Mouse (Mus musculus) lung, embryonic 15.5 days (tissue): Measurements from ENCODE around the gene Scrn1. TPM values are rescaled to one million over a fixed set of nuclear protein-coding genes. Genes with fewer than 3 reads are reported as not detected.

Experiments
- ATAC-seq: fragments of 200-750 bp; cut with Nextera tagmentation; 2 replicates; pipeline ENCODE4 v1.8.0; 2017; ENCODE audit warnings: moderate number of reproducible peaks, borderline replicate concordance; ENCODE audit not compliant: low FRiP score, low TSS enrichment; ENCODE audit errors: extremely low read depth
- H3K27ac ChIP-seq: fragments of 300-500 bp; sonication (generic); 2 replicates; pipeline ENCODE4 v1.5.1; 2015; ENCODE audit warnings: moderate library complexity, mild to moderate bottlenecking, inconsistent platforms
- H3K27me3 ChIP-seq: fragments of 300-500 bp; sonication (generic); 2 replicates; pipeline ENCODE4 v1.6.1; 2015; ENCODE audit warnings: inconsistent platforms
- H3K36me3 ChIP-seq: fragments of 300-500 bp; sonication (generic); 2 replicates; pipeline ENCODE4 v1.6.1; 2015; ENCODE audit warnings: inconsistent platforms
- H3K4me1 ChIP-seq: fragments of 300-500 bp; sonication (generic); 2 replicates; pipeline ENCODE4 v1.6.1; 2015; ENCODE audit warnings: inconsistent platforms
- H3K4me2 ChIP-seq: fragments of 300-500 bp; sonication (generic); 2 replicates; pipeline ENCODE4 v1.6.1; 2015; ENCODE audit warnings: inconsistent platforms, mild to moderate bottlenecking, moderate library complexity
- H3K4me3 ChIP-seq: fragments of 300-500 bp; sonication (generic); 2 replicates; pipeline ENCODE4 v1.5.1; 2015; ENCODE audit warnings: mild to moderate bottlenecking, inconsistent platforms
- H3K9ac ChIP-seq: fragments of 300-500 bp; sonication (generic); 2 replicates; pipeline ENCODE4 v1.6.1; 2015; ENCODE audit warnings: inconsistent platforms
- H3K9me3 ChIP-seq: fragments of 300-500 bp; sonication (generic); 2 replicates; pipeline ENCODE4 v1.6.1; 2016; ENCODE audit warnings: inconsistent platforms
- WGBS: fragments of 180-500 bp; shearing (Covaris S2); methylation state at CpG from one replicate; pipeline ENCODE4 v1.1.7; 2015; 5-methylcytosine and 5-hydroxymethylcytosine counted together
- polyA plus RNA-seq: library from polyadenylated mRNA; unstranded; fragments of >200 nt; fragmentation: Nextera tagmentation; extraction: Ambion mirVana; gene quantifications from 2 replicates; pipeline ENCODE4 v1.2.1, GENCODE M21; 2015

Gene Scrn1
- polyA plus RNA-seq, 1 experiment from 2014 or later, result 2.8 TPM

GRCm38 (mm10) chr6:54592938-54593535 is 26.7 kb upstream of the Scrn1 start:
- H3K9me3 ChIP-seq, result no peaks in the 10 kb centered on the region
- H3K27me3 ChIP-seq, result no peaks in the 10 kb centered on the region
- peak overlapping the region; percentile 59 for H3K4me3 ChIP-seq
- under 1% methylated on average over 20 of the region's 20 CpGs for WGBS
- H3K9ac ChIP-seq, result peak overlapping the region; percentile 49
- peak; percentile 84 for ATAC-seq
- no peaks in the 10 kb centered on the region for H3K36me3 ChIP-seq
- peak overlapping the region; percentile 48 for H3K27ac ChIP-seq
- peaks cover 38% of the 10 kb centered on the region for H3K4me1 ChIP-seq
- H3K4me2 ChIP-seq, result peak overlapping the region; percentile 72

- Histone ChIP-seq H3K27me3 (no peaks in the 10 kb centered on the region), H3K4me2 (peak overlapping the region; percentile 72), H3K27ac (peak overlapping the region; percentile 12; the same call in 1 of the 2 replicates), H3K9me3 (no peaks in the 10 kb centered on the region), H3K9ac (no peak overlapping the region), H3K36me3 (no peaks in the 10 kb centered on the region), H3K4me1 (peaks cover 38% of the 10 kb centered on the region), H3K4me3 (peak overlapping the region; percentile 22)
- 36% methylated on average over 6 of the region's 6 CpGs for WGBS
- ATAC-seq, result no peak
These were observed 25.5 kb upstream of the Scrn1 start for GRCm38 (mm10) chr6:54591778-54592177.

- Histone ChIP-seq H3K27me3 (no peaks in the 10 kb centered on the region), H3K4me2 (no peak overlapping the region), H3K9me3 (no peaks in the 10 kb centered on the region), H3K9ac (no peak overlapping the region), H3K4me3 (no peak overlapping the region), H3K27ac (no peak overlapping the region), H3K4me1 (peaks cover 28% of the 10 kb centered on the region), H3K36me3 (no peaks in the 10 kb centered on the region)
- WGBS, result 87% methylated on average over 2 of the region's 2 CpGs
- no peak for ATAC-seq
These were observed 24.4 kb upstream of the Scrn1 start for GRCm38 (mm10) chr6:54590691-54591090.

GRCm38 (mm10) chr6:54588212-54588611 is 21.9 kb upstream of the Scrn1 start:
- Histone ChIP-seq H3K27ac (no peak overlapping the region), H3K27me3 (no peaks in the 10 kb centered on the region), H3K9me3 (no peaks in the 10 kb centered on the region), H3K4me3 (no peak overlapping the region), H3K36me3 (no peaks in the 10 kb centered on the region; the same call in 1 of the 2 replicates), H3K4me2 (no peak overlapping the region), H3K9ac (no peak overlapping the region), H3K4me1 (peaks cover 14% of the 10 kb centered on the region)
- ATAC-seq, result no peak
- WGBS, result 62% methylated on average over 1 of the region's 1 CpGs

- H3K4me1 ChIP-seq, result peaks cover 14% of the 10 kb centered on the region
- H3K36me3 ChIP-seq, result no peaks in the 10 kb centered on the region; the same call in 1 of the 2 replicates
- H3K27me3 ChIP-seq, result no peaks in the 10 kb centered on the region
- H3K9ac ChIP-seq, result no peak overlapping the region
- H3K9me3 ChIP-seq, result no peaks in the 10 kb centered on the region
- H3K27ac ChIP-seq, result no peak overlapping the region
- 68% methylated on average over 4 of the region's 4 CpGs for WGBS
- no peak overlapping the region for H3K4me3 ChIP-seq
- no peak for ATAC-seq
- H3K4me2 ChIP-seq, result no peak overlapping the region
These were observed 21.4 kb upstream of the Scrn1 start for GRCm38 (mm10) chr6:54587683-54588082.

GRCm38 (mm10) chr6:54586911-54587310 is 20.6 kb upstream of the Scrn1 start:
- H3K4me1 ChIP-seq, result peaks cover 10% of the 10 kb centered on the region
- no peak overlapping the region for H3K27ac ChIP-seq
- H3K9ac ChIP-seq, result no peak overlapping the region
- no peak overlapping the region for H3K4me3 ChIP-seq
- ATAC-seq, result no peak
- H3K9me3 ChIP-seq, result no peaks in the 10 kb centered on the region
- 76% methylated on average over 8 of the region's 8 CpGs for WGBS
- H3K27me3 ChIP-seq, result no peaks in the 10 kb centered on the region
- peaks cover 3% of the 10 kb centered on the region for H3K36me3 ChIP-seq
- no peak overlapping the region for H3K4me2 ChIP-seq

- Histone ChIP-seq H3K4me2 (no peak overlapping the region), H3K27ac (no peak overlapping the region), H3K4me3 (no peak overlapping the region), H3K36me3 (peaks cover 3% of the 10 kb centered on the region), H3K27me3 (no peaks in the 10 kb centered on the region), H3K9me3 (no peaks in the 10 kb centered on the region), H3K4me1 (peaks cover 3% of the 10 kb centered on the region), H3K9ac (no peak overlapping the region)
- ATAC-seq, result no peak
- 29% methylated on average over 2 of the region's 2 CpGs for WGBS
These were observed 19.9 kb upstream of the Scrn1 start for GRCm38 (mm10) chr6:54586175-54586574.

- no peak for ATAC-seq
- Histone ChIP-seq H3K9ac (no peak overlapping the region), H3K4me2 (no peak overlapping the region), H3K27me3 (no peaks in the 10 kb centered on the region), H3K4me1 (0 out of 2 replicates have a peak, but pooled peaks cover 2% of the 10 kb centered on the region), H3K9me3 (no peaks in the 10 kb centered on the region), H3K27ac (no peak overlapping the region), H3K36me3 (0 out of 2 replicates have a peak, but pooled peaks cover 2% of the 10 kb centered on the region), H3K4me3 (no peak overlapping the region)
- 34% methylated on average over 6 of the region's 6 CpGs for WGBS
These were observed 7.1 kb upstream of the Scrn1 start for GRCm38 (mm10) chr6:54573218-54573955.

GRCm38 (mm10) chr6:54569776-54570175 is 3.5 kb upstream of the Scrn1 start:
- no peaks in the 10 kb centered on the region for H3K9me3 ChIP-seq
- H3K4me1 ChIP-seq, result peaks cover 15% of the 10 kb centered on the region
- 48% methylated on average over 7 of the region's 7 CpGs for WGBS
- H3K4me3 ChIP-seq, result no peak overlapping the region
- no peaks in the 10 kb centered on the region for H3K36me3 ChIP-seq
- no peak for ATAC-seq
- H3K9ac ChIP-seq, result no peak overlapping the region
- H3K27ac ChIP-seq, result no peak overlapping the region
- no peak overlapping the region for H3K4me2 ChIP-seq
- H3K27me3 ChIP-seq, result peaks cover 28% of the 10 kb centered on the region; the same call in 1 of the 2 replicates

- Histone ChIP-seq H3K4me2 (peak overlapping the region; percentile 97), H3K4me3 (peak overlapping the region; percentile 49), H3K36me3 (no peaks in the 10 kb centered on the region), H3K27me3 (peaks cover 28% of the 10 kb centered on the region; the same call in 1 of the 2 replicates), H3K4me1 (peaks cover 13% of the 10 kb centered on the region), H3K27ac (no peak overlapping the region), H3K9ac (peak overlapping the region; percentile 31; the same call in 1 of the 2 replicates), H3K9me3 (no peaks in the 10 kb centered on the region)
- WGBS, result 9% methylated on average over 6 of the region's 6 CpGs
- ATAC-seq, result no peak
These were observed 244 bp upstream of the Scrn1 start for GRCm38 (mm10) chr6:54566546-54566919.

GRCm38 (mm10) chr6:54565012-54565411 is 1.3 kb downstream of the Scrn1 start:
- H3K36me3 ChIP-seq, result no peaks in the 10 kb centered on the region
- H3K4me1 ChIP-seq, result peaks cover 13% of the 10 kb centered on the region
- no peak overlapping the region for H3K9ac ChIP-seq
- no peak overlapping the region for H3K4me3 ChIP-seq
- no peak overlapping the region for H3K4me2 ChIP-seq
- H3K9me3 ChIP-seq, result no peaks in the 10 kb centered on the region
- H3K27ac ChIP-seq, result no peak overlapping the region
- H3K27me3 ChIP-seq, result peaks cover 28% of the 10 kb centered on the region; the same call in 1 of the 2 replicates
- 64% methylated on average over 3 of the region's 3 CpGs for WGBS
- no peak for ATAC-seq

- no peak overlapping the region for H3K4me2 ChIP-seq
- peaks cover 28% of the 10 kb centered on the region; the same call in 1 of the 2 replicates for H3K27me3 ChIP-seq
- no peak overlapping the region for H3K4me3 ChIP-seq
- no peak for ATAC-seq
- WGBS, result 62% methylated on average over 9 of the region's 9 CpGs
- H3K36me3 ChIP-seq, result no peaks in the 10 kb centered on the region
- H3K9ac ChIP-seq, result no peak overlapping the region
- peaks cover 13% of the 10 kb centered on the region for H3K4me1 ChIP-seq
- H3K27ac ChIP-seq, result no peak overlapping the region
- no peaks in the 10 kb centered on the region for H3K9me3 ChIP-seq
These were observed 1.7 kb downstream of the Scrn1 start for GRCm38 (mm10) chr6:54564506-54564991.
